Mouse (Mus musculus) common myeloid progenitor, adult 5-6 weeks (primary cell): Measurements from ENCODE around the gene Nipal4. TPM values are rescaled to one million over a fixed set of nuclear protein-coding genes. Genes with fewer than 3 reads are reported as not detected.

ENCODE experiments used
- ATAC-seq: replicated peaks from 2 replicates; pipeline ENCODE4 v1.8.0; 2016; ENCODE audit warnings: low read depth, mild to moderate bottlenecking, moderate TSS enrichment, inconsistent platforms; ENCODE audit not compliant: poor library complexity, severe bottlenecking
- total RNA-seq: library from RNA; stranded (forward); fragments of 200-1000, 187-1606 nt; gene quantifications from 2 replicates; pipeline ENCODE4 v1.2.3, GENCODE M21; 2017

Gene Nipal4
- total RNA-seq, 1 experiment from 2014 or later = not detected

- ATAC-seq = no peak
Measured at GRCm38 (mm10) chr11:46119624-46120023, 46.7 kb downstream of the Nipal4 start.

DNA sequence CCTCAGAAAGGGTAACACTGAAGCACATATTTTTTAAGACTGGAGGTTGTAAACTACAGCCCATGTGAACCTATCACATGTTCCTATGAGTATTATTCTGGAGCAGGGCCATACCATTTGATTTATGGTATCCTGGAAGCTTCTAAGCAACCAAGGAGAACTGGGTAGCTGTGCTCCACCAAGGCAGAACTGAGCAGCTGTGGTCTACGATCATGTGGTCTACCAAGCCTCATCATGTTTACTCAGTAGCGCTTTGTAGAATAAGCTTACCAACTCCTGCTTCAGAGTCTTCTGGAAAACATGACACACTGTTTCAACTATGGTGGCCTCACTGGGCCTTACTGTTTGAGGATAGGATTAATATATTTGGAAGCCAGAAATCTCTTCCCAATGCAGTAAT, 49.8 kb downstream of the Nipal4 start:
- ATAC-seq = 0 out of 2 replicates have a peak, but pooled peaks have one; percentile 25

GRCm38 (mm10) chr11:46115411-46116173, 50.7 kb downstream of the Nipal4 start:
- ATAC-seq = no peak

DNA sequence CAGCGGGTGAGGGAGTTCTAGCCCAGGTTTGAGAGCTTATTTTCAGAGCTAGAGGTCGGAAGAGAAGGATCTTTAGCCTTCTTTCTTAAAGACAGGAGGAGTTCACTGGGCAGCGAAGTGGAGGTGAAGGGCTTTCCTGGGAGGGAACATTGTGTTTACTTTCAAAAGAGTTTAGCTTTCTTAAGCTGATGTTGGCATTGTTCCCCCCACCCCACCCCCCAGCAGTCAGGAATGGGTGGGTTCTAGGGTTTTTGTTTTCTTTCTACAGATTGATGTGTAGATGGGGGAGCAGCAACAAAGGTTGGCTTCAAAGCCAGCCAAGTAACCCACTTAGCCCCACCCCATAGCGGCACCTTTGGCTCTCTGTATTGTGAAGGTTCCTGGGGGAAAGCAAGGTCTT, 51.3 kb downstream of the Nipal4 start:
- ATAC-seq = no peak

DNA sequence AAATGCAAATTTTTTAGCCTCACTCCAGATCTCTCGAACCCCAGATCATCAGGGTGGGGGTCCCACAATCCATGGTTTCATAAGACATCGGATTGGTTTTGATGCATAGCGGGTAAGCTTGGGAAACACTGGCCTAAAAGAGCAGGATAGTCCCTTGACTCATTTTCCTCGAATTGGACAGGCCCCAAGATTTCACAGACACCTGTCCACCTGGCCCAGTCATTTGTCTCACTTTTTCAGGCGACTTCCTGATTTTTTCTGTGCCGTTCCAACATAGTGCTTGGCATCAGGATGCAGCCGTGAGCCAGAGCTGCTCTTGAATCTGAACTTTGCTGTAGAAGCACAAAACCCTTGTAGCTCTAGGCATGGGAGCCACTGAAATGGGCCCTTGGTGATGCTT, 52.1 kb downstream of the Nipal4 start:
- no peak for ATAC-seq

DNA sequence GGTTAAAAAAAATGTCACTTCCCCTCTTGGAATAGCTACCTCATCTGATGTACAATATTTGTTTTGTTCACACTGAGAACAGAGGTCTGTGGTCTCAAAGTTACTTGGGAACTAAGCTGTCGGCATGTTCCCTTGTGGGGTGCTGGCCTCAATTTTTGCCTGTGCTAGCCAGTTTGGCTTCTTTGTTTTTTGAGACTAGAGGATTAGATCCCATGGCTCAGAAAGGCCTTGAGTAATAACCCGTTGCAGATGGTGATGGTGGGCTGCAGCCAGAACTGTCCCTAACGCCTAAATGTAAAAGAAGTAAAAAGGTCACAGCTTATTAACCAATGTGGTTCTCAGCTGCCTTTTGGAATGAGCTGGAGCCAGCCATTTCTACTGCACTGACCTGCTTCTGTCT, 53.1 kb downstream of the Nipal4 start:
- no peak for ATAC-seq

DNA sequence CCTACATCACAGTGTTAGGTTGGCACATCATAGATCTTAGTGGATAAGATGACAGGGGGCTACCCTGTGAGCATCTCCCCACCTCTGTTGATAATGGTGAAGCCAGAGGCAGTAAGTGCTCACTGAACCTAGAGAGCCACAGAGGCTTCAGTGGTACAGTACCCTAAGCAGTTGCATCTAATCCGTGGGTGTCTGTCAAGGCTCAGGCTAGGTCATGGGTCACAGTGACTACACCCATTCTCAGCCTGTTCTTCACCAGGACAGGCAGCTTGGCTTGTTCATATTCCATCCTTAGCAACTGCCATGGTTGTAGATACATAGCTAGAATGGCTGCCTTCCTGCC, 55.4 kb downstream of the Nipal4 start:
- ATAC-seq = no peak

DNA sequence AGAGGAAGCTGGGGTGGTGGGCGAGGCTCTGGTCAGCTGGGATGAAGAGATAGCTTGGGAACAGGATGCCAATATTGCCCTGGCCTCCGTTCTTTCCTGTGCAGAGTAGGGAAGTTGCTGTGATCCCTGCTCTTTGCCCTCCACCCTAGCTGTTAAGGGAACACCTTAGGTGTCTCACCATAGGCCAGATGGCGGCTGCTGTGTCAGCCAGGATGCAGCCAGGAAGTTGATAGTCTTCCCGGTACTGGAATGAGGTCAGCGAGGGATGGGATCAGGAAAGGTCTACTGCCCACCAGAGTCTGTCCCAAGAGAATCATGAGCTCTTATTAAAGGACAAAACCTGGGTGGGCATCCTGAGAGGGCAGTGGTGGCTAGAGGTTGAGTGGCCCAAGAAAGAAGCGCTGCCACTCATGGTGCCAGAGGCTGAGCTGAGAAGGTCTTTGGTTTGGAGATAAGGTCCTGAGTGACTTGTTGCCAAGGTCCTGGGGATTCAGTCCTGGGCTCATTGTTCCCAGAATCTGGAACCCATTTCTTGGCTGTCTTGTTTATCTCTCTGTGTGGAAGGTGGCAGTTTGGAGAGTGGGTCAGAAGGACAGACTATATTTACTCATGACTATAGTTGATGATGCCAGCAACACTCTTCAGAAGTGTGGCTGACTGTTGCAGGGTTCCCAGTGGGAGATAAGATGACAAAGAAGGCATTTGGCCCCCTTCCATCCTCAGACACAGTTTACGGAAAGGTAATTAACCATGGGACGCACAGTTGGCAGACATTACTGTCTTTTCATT, 56.0 kb downstream of the Nipal4 start:
- no peak for ATAC-seq

- ATAC-seq = no peak
Measured at GRCm38 (mm10) chr11:46109206-46109605, 57.1 kb downstream of the Nipal4 start.

- ATAC-seq = no peak
Measured at GRCm38 (mm10) chr11:46107046-46107445, 59.3 kb downstream of the Nipal4 start.

DNA sequence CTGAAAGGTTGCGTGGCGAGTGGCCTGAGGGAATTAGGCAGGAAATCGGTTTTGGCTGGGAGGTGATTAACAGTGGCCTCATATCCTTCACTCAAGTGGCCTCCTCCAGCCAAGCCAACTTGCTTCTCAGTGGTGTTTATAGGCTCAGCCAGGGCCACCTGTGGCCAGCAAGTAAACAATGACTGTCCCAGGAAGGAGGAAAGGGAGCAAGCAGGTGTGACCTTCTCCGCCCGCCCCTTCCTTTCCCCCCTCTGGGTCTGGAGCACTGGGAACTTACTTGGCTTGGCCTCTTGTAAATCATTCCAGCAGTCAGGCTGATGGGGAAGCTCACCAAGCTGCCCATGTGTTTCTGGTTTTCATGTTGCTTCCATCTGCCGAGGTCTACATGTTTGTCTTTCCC, 64.2 kb downstream of the Nipal4 start:
- no peak for ATAC-seq

Other genes starting within 250 kb of the Nipal4 start
- gene Lsm11, start 221.6 kb downstream of the Nipal4 start, total RNA-seq = 3.2 and 4.1 TPM in 2 replicates
- 21.9 and 29.7 TPM in 2 replicates for gene Thg1l, start 211.0 kb downstream of the Nipal4 start, total RNA-seq
- gene Sox30, start 186.2 kb downstream of the Nipal4 start, total RNA-seq = not detected in 2 replicates
- gene Gm12166, start 114.2 kb downstream of the Nipal4 start, total RNA-seq = 10.3 and 24.3 TPM in 2 replicates
- 0.14 TPM in 1 of 2 replicates, not detected in the other for gene Adam19, start 110.5 kb downstream of the Nipal4 start, total RNA-seq
- gene Fndc9, start 69.0 kb upstream of the Nipal4 start, total RNA-seq = 0.23 TPM in 1 of 2 replicates, not detected in the other
- 52.5 and 69.0 TPM in 2 replicates for gene Cyfip2, start 146.4 kb upstream of the Nipal4 start, total RNA-seq
- gene Itk, start 223.0 kb upstream of the Nipal4 start, total RNA-seq = 0.87 and 1.1 TPM in 2 replicates
- not detected in 2 replicates for gene Fam71b, start 230.1 kb upstream of the Nipal4 start, total RNA-seq